Mouse (Mus musculus) cerebellum, adult 9-11 months (tissue): ENCODE measurements around the gene Syce3.

Experiments used
- DNase-seq: peaks from one replicate; pipeline ENCODE4 v3.0.0; 2022

The Syce3 gene

DNA sequence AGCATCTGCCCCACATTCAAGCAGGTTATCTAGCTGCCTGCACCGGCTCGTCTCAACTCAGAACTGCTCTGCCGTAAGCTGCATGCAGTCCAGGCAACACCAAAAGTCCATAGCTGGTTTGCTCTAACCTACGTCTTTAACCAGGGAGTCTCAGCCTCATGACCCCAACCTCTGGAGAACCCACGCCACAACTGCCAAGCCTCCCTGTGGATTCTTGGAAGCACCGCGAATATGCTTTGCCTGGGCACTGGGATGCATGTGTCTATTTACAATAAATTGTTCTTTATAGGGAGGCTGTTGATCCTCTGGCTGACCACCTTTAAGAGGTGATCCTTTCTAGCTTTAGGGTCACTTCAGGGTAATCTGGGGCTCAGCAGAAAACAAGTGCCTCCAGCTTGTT lies 37.8 kb downstream of the Syce3 start:
- DNase-seq: peak; percentile 42

DNA sequence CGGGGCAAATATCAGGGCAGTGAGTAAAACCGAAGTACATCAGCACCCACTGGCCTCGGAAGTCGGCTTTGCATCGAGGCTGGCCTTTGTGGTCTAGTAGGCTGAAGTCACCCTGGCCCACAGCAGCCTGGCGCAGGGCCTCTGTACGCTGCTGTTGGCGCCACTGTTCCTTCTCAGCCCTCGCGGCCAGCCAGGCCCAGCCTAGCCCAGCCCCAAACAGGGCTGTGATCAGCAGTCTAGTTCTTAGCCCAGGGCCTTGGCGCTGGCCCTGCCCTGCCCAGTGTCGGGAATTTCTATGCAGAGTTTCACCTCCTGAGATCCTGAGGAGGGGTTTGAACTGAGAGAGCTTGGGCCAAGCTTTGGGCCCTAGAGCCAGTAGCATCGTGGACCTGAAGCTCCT lies 38.2 kb downstream of the Syce3 start:
- DNase-seq: peak; percentile 45

GRCm38 (mm10) chr15:89365141-89365551 lies 45.2 kb downstream of the Syce3 start:
- peak; percentile 94 for DNase-seq

DNA sequence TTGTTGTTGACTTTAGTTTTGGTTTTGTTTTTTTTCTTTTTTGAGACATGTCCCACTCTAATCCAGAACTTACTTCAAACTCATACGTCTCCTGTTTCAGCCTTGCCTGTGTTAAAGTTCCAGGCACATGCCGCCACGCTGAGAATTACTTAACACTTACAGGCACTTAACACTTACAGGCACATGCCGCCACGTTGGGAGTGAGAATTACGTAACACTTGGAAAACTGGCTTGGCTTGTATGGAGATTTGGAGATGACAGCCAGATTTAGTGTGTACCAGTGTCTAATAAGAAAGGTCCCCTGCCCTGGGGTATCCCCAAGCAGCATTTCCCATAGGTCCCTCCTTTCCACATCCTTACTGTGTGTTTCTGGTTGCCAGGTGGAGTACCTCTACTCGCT lies 47.3 kb downstream of the Syce3 start:
- no peak for DNase-seq

DNA sequence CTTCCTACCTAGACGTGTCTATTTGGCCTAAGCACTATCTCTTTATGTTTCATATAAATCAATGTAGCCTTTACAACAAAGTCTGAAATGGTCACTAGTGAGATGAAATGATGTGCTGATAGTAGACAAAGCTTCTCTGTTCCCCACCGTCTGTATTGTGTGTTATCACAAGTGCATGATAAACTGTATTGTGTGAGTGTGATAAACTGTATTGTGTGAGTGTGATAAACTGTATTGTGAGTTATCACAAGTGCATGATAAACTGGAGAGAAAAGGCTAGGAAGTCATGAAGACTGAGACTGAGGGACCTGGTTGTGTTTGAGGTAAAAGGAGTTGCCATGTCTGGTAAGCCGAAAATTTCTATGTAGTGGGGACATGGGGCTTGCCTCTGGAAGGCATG lies 51.5 kb downstream of the Syce3 start:
- DNase-seq: no peak

GRCm38 (mm10) chr15:89356372-89356771 lies 53.9 kb downstream of the Syce3 start:
- peak; percentile 65 for DNase-seq

GRCm38 (mm10) chr15:89355241-89356187 lies 54.8 kb downstream of the Syce3 start, which contains the start of the genes Lmf2 and Ncaph2:
Gene Lmf2, minus strand, starts transcription at chr15:89355659.
Gene Ncaph2, plus strand, starts transcription at chr15:89355719.
- DNase-seq: peak; percentile 94

DNA sequence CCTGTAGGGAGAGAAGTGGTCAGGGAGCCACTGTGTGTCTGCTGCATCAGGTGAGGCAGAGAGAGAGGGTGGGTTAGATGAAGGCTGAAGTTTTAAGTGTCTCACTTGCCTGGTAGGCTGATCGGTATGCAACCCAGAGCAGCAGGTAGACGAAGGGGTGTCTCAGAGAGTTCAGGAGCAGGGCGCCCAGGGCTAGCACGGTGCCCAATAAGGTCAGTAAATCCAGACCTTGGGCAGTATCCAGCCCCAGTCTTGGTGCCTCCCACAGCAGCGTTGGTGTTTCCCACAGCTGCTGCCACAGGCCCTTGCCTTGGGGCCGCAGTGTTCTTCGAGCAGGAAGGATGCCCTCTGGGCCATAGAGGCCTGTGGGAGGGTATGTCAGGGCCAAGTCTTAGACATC lies 55.8 kb downstream of the Syce3 start:
- DNase-seq: peak; percentile 50

DNA sequence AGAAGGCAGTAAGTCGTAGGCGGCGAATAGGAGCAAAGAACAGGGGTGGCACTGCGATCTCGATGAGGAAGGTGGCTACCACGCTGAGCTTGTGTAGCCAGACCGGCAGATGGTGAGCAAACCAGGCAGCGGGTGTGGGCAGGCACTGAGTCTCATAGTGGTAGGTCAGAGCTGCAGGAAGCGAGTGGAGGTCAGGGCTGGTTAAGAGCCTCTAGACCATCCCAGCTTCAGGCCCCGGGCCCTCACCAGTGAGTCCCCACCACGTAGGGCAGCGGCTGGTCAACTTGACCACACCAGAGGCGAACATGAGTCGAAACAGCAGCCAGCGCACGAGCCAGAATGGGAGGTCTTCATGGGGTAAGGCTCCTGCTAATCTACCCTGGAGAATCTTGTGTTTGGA lies 56.5 kb downstream of the Syce3 start:
- DNase-seq: peak; percentile 33

- DNase-seq: no peak
These were observed 57.5 kb downstream of the Syce3 start for GRCm38 (mm10) chr15:89352795-89353194.

DNA sequence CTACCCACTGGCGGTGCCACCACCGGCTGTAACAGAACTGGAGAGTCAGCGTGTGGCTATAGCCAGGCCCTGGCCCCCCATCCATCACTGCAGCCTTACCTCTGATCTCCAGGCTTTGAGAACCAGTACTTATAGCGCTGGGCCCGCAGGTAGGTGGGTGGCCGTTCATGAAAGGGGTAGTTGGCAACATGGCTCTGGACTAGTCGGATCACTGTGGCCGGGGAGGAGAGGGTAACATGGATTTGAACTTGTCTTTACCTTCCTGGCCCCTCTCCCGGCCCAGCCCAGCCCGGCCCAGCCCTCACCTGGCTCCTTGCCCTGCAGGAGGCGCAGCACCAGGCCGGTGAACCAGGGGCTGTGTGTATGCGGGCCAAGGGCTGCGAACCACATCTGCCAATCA lies 58.2 kb downstream of the Syce3 start:
- no peak for DNase-seq

DNA sequence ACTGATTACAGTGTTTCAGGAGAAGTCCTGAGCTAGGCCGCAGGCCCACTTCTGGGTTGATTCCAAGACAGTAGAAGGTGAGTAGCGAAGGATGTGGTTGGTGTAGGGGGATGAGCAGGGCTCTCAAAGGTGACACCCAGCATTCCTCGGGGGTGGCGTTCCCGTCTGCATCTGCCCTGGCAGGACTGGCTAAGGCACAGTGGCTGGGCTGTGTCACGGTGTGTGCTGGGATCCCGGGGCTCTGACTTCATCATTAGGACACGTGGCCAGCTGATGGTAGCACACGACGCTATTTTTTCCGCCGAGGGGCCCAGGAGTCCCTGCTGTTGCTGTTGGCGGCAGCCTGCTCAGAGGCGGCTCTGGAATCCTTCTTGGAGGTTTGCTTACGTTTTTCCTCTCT lies 59.0 kb downstream of the Syce3 start:
- DNase-seq: no peak

DNA sequence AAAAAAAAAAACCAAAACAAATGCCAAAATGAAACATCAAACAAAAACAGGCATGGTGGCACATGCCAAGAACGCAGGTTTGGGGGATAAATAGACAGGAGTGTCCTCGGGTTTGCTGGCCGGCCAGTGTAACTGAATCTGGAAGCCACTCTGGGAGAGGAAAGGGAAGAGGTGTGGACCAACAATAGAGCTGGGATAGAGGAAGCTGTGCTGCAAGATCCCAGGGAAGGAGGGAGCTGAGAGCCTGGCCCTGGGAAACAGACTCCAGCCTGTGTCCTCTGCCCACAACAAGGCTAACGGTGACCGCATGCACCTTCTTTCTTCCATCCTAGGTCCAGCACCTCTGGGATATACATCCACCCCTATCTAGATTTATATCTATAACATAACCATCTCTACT lies 59.9 kb downstream of the Syce3 start:
- DNase-seq: no peak

GRCm38 (mm10) chr15:89343325-89343724 lies 67.0 kb downstream of the Syce3 start:
- no peak for DNase-seq

DNA sequence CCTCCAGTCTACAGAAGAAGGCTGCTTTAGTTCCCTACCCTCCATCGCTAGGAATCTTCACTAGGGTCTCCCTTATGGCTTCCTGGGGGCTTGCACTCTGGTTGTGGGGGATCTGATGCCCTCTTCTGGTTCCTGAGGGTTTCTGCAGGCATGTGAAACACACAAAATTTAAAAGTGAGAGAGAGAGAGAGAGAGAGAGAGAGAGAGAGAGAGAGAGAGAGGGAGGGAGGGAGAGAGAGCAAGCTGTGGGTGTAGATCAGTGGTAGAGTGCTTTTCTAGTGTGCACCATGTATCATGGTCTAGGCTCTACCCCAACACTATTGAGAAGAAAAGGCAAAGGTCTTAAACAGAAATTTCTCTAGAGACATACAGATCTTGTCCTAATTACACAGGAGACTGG lies 68.6 kb downstream of the Syce3 start:
- DNase-seq: no peak
